Mouse (Mus musculus) small intestine, adult 2 months (tissue): ENCODE measurements around the gene Arhgef3. TPM values are rescaled to one million over a fixed set of nuclear protein-coding genes. Genes with fewer than 3 reads are reported as not detected.
A peak's percentile ranks its signal among the peaks of the same experiment; 100 is the strongest.

Experiments used
- H3K27ac ChIP-seq: fragments of 200-500 bp; 2 replicates; pipeline ENCODE4 v1.5.1; 2012; ENCODE audit warnings: low read depth, low read length, control low read depth, inconsistent platforms; ENCODE audit not compliant: insufficient read depth
- H3K27me3 ChIP-seq: fragments of 200-500 bp; 2 replicates; pipeline ENCODE4 v1.6.1; 2012; ENCODE audit warnings: mild to moderate bottlenecking, moderate library complexity, low read length, inconsistent platforms; ENCODE audit not compliant: control insufficient read depth, insufficient read depth
- H3K36me3 ChIP-seq: fragments of 200-500 bp; 2 replicates; pipeline ENCODE4 v1.6.1; 2012; ENCODE audit warnings: mild to moderate bottlenecking, low read length, control low read depth, inconsistent platforms; ENCODE audit not compliant: control insufficient read depth, insufficient read depth
- H3K4me1 ChIP-seq: fragments of 200-500 bp; 2 replicates; pipeline ENCODE4 v1.6.1; 2012; ENCODE audit warnings: low read length, inconsistent platforms, mixed read lengths; ENCODE audit not compliant: control insufficient read depth, insufficient read depth, insufficient read length
- H3K4me3 ChIP-seq: fragments of 200-500 bp; 2 replicates; pipeline ENCODE4 v1.5.1; 2012; ENCODE audit warnings: low read depth, mild to moderate bottlenecking, control low read depth, inconsistent platforms, low read length, moderate library complexity
- CTCF ChIP-seq: fragments of 200-500 bp; IDR thresholded peaks from 2 replicates; pipeline ENCODE4 v1.5.1; 2012; ENCODE audit warnings: low read depth, mild to moderate bottlenecking, control low read depth, inconsistent platforms, low read length, moderate library complexity, mixed read lengths; ENCODE audit not compliant: insufficient replicate concordance, insufficient read length; ENCODE audit errors: extremely low read depth
- POLR2A ChIP-seq: fragments of 200-500 bp; IDR thresholded peaks from 2 replicates; pipeline ENCODE4 v1.6.1; 2012; ENCODE audit warnings: low read depth, mild to moderate bottlenecking, control low read depth, inconsistent platforms, low read length, moderate library complexity
- WGBS: fragments of 180-500 bp; shearing (Covaris S2); methylation state at CpG from one replicate; pipeline ENCODE4 v1.1.7; 2018; 5-methylcytosine and 5-hydroxymethylcytosine counted together
- polyA plus RNA-seq: library from polyadenylated mRNA; depleted of rRNA; stranded (reverse); fragments of >200 nt; gene quantifications from 2 replicates; pipeline ENCODE4 v1.2.3, GENCODE M21; 2012

Arhgef3 gene
- polyA plus RNA-seq, 1 experiment, result 7.0 TPM

- Histone ChIP-seq H3K27me3 (no peaks in the 10 kb centered on the region), H3K4me1 (peaks cover 20% of the 10 kb centered on the region), H3K4me3 (peak overlapping the region; percentile 71), H3K27ac (peak overlapping the region; percentile 11; the same call in 1 of the 2 replicates), H3K36me3 (no peaks in the 10 kb centered on the region)
- TF ChIP-seq POLR2A, result no peak
- 4% methylated on average over 34 of the region's 34 CpGs for WGBS
Measured at GRCm38 (mm10) chr14:27336208-27337114, 221.8 kb downstream of the Arhgef3 start.

DNA sequence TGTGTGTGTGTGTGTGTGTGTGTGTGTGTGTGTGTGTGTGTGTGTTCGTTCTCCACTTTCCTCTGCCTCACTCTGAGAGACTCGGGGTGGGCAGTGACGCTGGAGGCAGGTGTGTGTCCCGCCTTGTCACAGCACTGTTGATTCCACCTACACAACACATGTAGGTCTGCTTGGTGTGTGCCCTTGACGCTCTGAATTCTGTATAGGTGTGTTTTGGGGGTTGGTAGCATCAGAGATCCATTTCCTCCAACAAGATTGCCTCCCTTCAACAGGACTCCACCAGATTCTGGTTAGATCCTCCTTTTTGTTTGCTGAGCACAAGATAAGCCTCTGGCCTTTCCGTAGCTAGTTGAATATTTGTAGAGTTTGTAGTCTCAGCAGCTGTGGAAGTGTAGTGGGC is 222.5 kb downstream of the Arhgef3 start:
- peak overlapping the region; percentile 11; the same call in 1 of the 2 replicates for H3K27ac ChIP-seq
- H3K27me3 ChIP-seq, result no peaks in the 10 kb centered on the region
- peak overlapping the region; percentile 71 for H3K4me3 ChIP-seq
- WGBS, result 38% methylated on average over 6 of the region's 6 CpGs
- no peaks in the 10 kb centered on the region for H3K36me3 ChIP-seq
- peaks cover 17% of the 10 kb centered on the region for H3K4me1 ChIP-seq
- TF ChIP-seq POLR2A (no peak), CTCF (no peak)

DNA sequence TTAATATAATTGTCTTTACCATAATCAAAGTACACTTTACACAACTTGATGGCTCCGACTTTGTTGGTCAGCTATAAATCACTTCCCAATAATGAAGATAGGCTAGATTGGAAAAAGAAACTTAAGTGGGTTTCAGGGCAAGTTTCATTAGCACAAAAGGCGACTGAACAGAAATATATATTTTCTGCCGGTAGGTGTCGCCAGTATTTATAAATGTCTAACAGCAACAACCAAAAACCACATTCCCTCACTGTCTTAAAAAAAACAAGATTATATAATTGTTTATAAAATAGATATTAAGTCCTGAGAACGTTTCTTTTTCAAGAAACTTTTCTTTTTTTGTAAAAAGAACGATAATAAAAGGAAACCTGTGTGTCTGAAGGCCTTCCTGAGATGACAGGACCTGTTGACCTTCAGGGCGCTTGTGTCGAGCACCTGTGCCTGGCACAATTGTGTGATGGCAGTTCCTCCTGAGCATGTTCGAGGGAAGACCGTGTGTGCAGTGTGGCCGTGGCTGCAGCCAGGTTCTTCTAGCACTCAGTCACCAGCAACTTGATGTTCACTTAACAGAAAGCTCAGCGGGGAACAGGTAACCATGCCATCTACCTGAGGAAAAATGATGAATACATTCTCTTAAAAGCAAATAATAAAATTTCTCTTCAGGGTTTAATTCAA is 223.5 kb downstream of the Arhgef3 start:
- Histone ChIP-seq H3K27me3 (no peaks in the 10 kb centered on the region), H3K4me1 (peaks cover 17% of the 10 kb centered on the region), H3K36me3 (no peaks in the 10 kb centered on the region), H3K4me3 (peak overlapping the region; percentile 39), H3K27ac (no peak overlapping the region)
- TF ChIP-seq POLR2A, result no peak
- TF ChIP-seq CTCF, result peak; percentile 28; the same call in 1 of the 2 replicates
- 32% methylated on average over 12 of the region's 12 CpGs for WGBS

- TF ChIP-seq POLR2A (no peak), CTCF (no peak)
- no peaks in the 10 kb centered on the region for H3K27me3 ChIP-seq
- H3K4me1 ChIP-seq, result peaks cover 21% of the 10 kb centered on the region
- WGBS, result 61% methylated on average over 5 of the region's 5 CpGs
- peak overlapping the region; percentile 20 for H3K27ac ChIP-seq
- H3K4me3 ChIP-seq, result no peak overlapping the region
- H3K36me3 ChIP-seq, result no peaks in the 10 kb centered on the region
Measured at GRCm38 (mm10) chr14:27340682-27341415, 226.2 kb downstream of the Arhgef3 start.

DNA sequence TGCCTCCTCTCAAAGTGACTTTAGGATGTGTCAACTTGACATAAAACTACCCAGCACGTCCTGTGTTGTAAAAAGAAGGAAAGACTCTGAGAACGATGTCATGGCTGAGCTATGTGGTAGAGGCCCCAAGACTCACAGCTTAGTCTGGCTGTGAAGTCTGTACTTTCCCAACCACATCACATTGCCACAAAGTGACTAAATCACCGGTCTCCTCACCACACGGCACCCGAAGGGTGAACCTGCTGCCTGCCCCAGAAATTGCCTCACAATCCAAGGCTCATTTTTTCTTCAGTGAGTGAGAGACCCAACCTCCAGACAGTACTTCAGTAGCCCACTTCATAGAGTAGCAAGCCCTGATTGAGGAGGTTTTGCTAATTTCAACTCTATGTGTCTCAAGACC is 226.8 kb downstream of the Arhgef3 start:
- Histone ChIP-seq H3K36me3 (no peaks in the 10 kb centered on the region), H3K27me3 (no peaks in the 10 kb centered on the region), H3K4me1 (peaks cover 17% of the 10 kb centered on the region), H3K27ac (peak overlapping the region; percentile 20; the same call in 1 of the 2 replicates), H3K4me3 (no peak overlapping the region)
- TF ChIP-seq CTCF (no peak), POLR2A (no peak)
- 75% methylated on average over 5 of the region's 5 CpGs for WGBS

DNA sequence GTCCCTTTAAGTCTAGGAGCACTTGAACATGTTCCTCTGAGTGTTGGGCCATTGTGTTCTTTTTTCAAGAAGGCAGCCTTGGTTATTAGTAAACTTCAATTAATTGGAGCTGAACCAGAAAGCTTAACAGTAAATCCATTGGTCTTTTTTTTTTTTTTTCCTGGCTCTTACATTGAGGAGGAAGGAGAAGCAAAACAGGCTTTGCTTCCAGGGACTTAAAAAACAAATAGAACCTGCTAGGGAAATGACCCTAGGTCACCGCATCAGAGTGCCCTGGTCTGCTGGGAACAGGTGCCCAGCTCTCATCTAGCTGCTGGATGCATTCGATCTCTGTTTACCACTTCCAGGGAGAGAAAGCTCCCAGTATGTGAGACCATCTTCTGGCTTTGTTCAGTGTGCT is 227.8 kb downstream of the Arhgef3 start:
- no peaks in the 10 kb centered on the region for H3K27me3 ChIP-seq
- H3K4me3 ChIP-seq, result no peak overlapping the region
- peak overlapping the region; percentile 31; the same call in 1 of the 2 replicates for H3K27ac ChIP-seq
- peaks cover 15% of the 10 kb centered on the region for H3K4me1 ChIP-seq
- no peak for TF ChIP-seq CTCF
- TF ChIP-seq POLR2A, result no peak
- H3K36me3 ChIP-seq, result no peaks in the 10 kb centered on the region
- WGBS, result 64% methylated on average over 2 of the region's 2 CpGs
